ENCODE assay signal across 11 mouse cellular contexts in the genomic region with DNA sequence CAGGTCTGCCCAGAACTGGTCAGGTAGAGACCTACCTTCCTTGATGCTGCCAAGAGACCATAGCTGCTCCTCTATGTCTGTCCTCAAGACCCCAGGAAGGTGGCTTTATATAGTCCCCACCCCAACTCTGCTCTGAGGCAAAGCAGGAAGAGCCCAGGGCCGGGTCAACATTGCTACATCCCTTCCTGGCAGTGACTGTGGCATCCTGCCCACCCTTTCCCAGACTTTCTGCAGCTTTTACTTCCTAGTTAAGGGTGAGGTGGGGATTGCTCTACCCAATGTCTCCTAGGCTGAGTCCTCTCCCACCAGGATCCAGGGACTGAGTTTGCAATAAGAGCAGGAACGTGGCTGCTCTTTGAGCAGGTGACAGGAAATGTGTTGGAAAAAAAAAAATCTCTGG. TPM values are rescaled to one million over a fixed set of nuclear protein-coding genes. Genes with fewer than 3 reads are reported as not detected.
DNase-seq lines count a peak whose midpoint lies in the region; ATAC-seq and TF ChIP-seq lines count a peak whose summit lies in the region.
"Had no signal": no experiment of that assay in that cellular context is flagged by ENCODE, and none has a peak within 500 bp of the region (broad histone marks: within the 10 kb centered on the region; RNA-seq: fewer than 3 reads in every experiment).

A gene (minus strand): TSS at position 176 of the 400 bp plus-strand sequence.

- H3K4me2 ChIP-seq in kidney, embryonic 16.5 days (replicated peaks; ENCODE audit: low read depth, low read length): no peak within 1 kb of the TSS
- H3K4me2 ChIP-seq in kidney, embryonic 15.5 days: no peak within 1 kb of the TSS
- H3K4me2 ChIP-seq in lung, postnatal 0 days (replicated peaks; ENCODE audit: low read depth, low read length): peak within 1 kb of the TSS; percentile 47

- ATAC-seq in kidney, embryonic 16.5 days (ENCODE audit: low FRiP score, low TSS enrichment): no peak
- ATAC-seq in kidney, embryonic 15.5 days (replicated peaks; ENCODE audit: low FRiP score): no peak
- no peak for ATAC-seq in lung, postnatal 0 days

- DNase-seq in adrenal gland, postnatal 10 days: no peak
- no peak for DNase-seq in gonadal fat pad, adult 2 months (ENCODE audit: low read depth)
- peak; percentile 49 for DNase-seq in lung, postnatal 0 days (ENCODE audit: low spot score)
- no peak for DNase-seq in layer of hippocampus, adult 18-20 months (ENCODE audit: low spot score in 2 of 2)
- DNase-seq in midbrain, embryonic 10.5 days (ENCODE audit: low spot score): no peak
- DNase-seq: cerebellum, postnatal 25 days; kidney, postnatal 36 days had no signal

- peak within 1 kb of the TSS; percentile 31; the same call in 1 of the 2 replicates for H3K4me3 ChIP-seq in kidney, embryonic 16.5 days (ENCODE audit: low read length)
- H3K4me3 ChIP-seq in kidney, embryonic 15.5 days (replicated peaks): no peak within 1 kb of the TSS
- H3K4me3 ChIP-seq in lung, postnatal 0 days (ENCODE audit: low read depth, low read length): 0 out of 2 replicates have a peak within 1 kb of the TSS, but pooled peaks have one; percentile 16
- no peak within 1 kb of the TSS; the same call in 1 of the 2 replicates for H3K4me3 ChIP-seq in midbrain, embryonic 10.5 days

- H3K36me3 ChIP-seq in kidney, embryonic 16.5 days (ENCODE audit: insufficient read depth, low read length): 0 out of 2 replicates have a peak, but pooled peaks cover 10% of the 10 kb centered on the region
- no peaks in the 10 kb centered on the region for H3K36me3 ChIP-seq in kidney, embryonic 15.5 days
- no peaks in the 10 kb centered on the region for H3K36me3 ChIP-seq in lung, postnatal 0 days (ENCODE audit: insufficient read depth, low read length)
- 0 out of 2 replicates have a peak, but pooled peaks cover 3% of the 10 kb centered on the region for H3K36me3 ChIP-seq in midbrain, embryonic 10.5 days

- peaks cover 71% of the 10 kb centered on the region for H3K27me3 ChIP-seq in kidney, embryonic 16.5 days (ENCODE audit: insufficient read depth, low read length)
- peaks cover 81% of the 10 kb centered on the region for H3K27me3 ChIP-seq in kidney, embryonic 15.5 days
- peaks cover 7% of the 10 kb centered on the region for H3K27me3 ChIP-seq in lung, postnatal 0 days (replicated peaks; ENCODE audit: insufficient read depth, low read length)
- peaks cover 89% of the 10 kb centered on the region for H3K27me3 ChIP-seq in midbrain, embryonic 10.5 days (ENCODE audit: low read depth, poor library complexity, severe bottlenecking)

- 65% methylated on average over 2 of the region's 2 CpGs for WGBS in kidney, embryonic 16.5 days
- 64% methylated on average over 2 of the region's 2 CpGs for WGBS in kidney, embryonic 15.5 days
- 44% methylated on average over 2 of the region's 2 CpGs for WGBS in lung, postnatal 0 days
- 70% methylated on average over 2 of the region's 2 CpGs for WGBS in midbrain, embryonic 10.5 days

- TF ChIP-seq EP300 in lung, postnatal 0 days (IDR thresholded peaks at IDR 0.05): peak; percentile 30; the same call in 1 of the 2 replicates

- TF ChIP-seq CTCF in lung, postnatal 0 days (IDR thresholded peaks at IDR 0.05): no peak

- H3K9ac ChIP-seq in kidney, embryonic 16.5 days (replicated peaks; ENCODE audit: low read length): no peak within 1 kb of the TSS
- H3K9ac ChIP-seq in kidney, embryonic 15.5 days: no peak within 1 kb of the TSS
- H3K9ac ChIP-seq in lung, postnatal 0 days (replicated peaks; ENCODE audit: low read depth): no peak within 1 kb of the TSS

- H3K27ac ChIP-seq in kidney, embryonic 16.5 days (ENCODE audit: low read length): no peak within 1 kb of the TSS
- H3K27ac ChIP-seq in kidney, embryonic 15.5 days: no peak within 1 kb of the TSS
- no peak within 1 kb of the TSS for H3K27ac ChIP-seq in lung, postnatal 0 days (ENCODE audit: low read length)
- H3K27ac ChIP-seq in midbrain, embryonic 10.5 days (replicated peaks): no peak within 1 kb of the TSS
- H3K27ac ChIP-seq: limb, embryonic 13.5 days; stomach, postnatal 0 days had no signal

- H3K9me3 ChIP-seq in kidney, embryonic 16.5 days (ENCODE audit: low read length): peaks cover 15% of the 10 kb centered on the region
- peaks cover 6% of the 10 kb centered on the region; the same call in 1 of the 2 replicates for H3K9me3 ChIP-seq in kidney, embryonic 15.5 days (replicated peaks)
- peaks cover 6% of the 10 kb centered on the region; the same call in 1 of the 2 replicates for H3K9me3 ChIP-seq in lung, postnatal 0 days (ENCODE audit: low read length)
- peaks cover 22% of the 10 kb centered on the region for H3K9me3 ChIP-seq in midbrain, embryonic 10.5 days (replicated peaks)

- H3K4me1 ChIP-seq in kidney, embryonic 16.5 days (ENCODE audit: insufficient read depth, low read length): peaks cover 29% of the 10 kb centered on the region
- H3K4me1 ChIP-seq in kidney, embryonic 15.5 days: peaks cover 39% of the 10 kb centered on the region
- H3K4me1 ChIP-seq in lung, postnatal 0 days (ENCODE audit: insufficient read depth, low read depth, low read length): no peaks in the 10 kb centered on the region; the same call in 1 of the 2 replicates
- peaks cover 31% of the 10 kb centered on the region for H3K4me1 ChIP-seq in midbrain, embryonic 10.5 days

RNA-seq across cellular contexts. Expression of the gene that starts here (rescaled TPM):
- 0.62 and 0.69 TPM in 2 replicates for polyA plus RNA-seq in kidney, embryonic 16.5 days (2015; fragmentation: Nextera tagmentation; extraction: Ambion mirVana)
- 0.39 and 0.53 TPM in 2 replicates for polyA plus RNA-seq in kidney, embryonic 15.5 days (2015; fragmentation: Nextera tagmentation; extraction: Ambion mirVana)
- total RNA-seq in adrenal gland, postnatal 10 days (2021): 10 to 100 TPM; 41.0 to 55.6 TPM
- 306 and 347 TPM in 2 replicates for polyA plus RNA-seq in gonadal fat pad, adult 2 months (2012; rRNA removed)
- polyA plus RNA-seq in lung, postnatal 0 days (2015; fragmentation: Nextera tagmentation; extraction: Ambion mirVana): 36.3 and 50.6 TPM in 2 replicates
- 1 to 10 TPM in 1 of 2 experiments, under 1 TPM in 1; 0.61 to 1.0 TPM for total RNA-seq in layer of hippocampus, adult 18-20 months (2021)
- not detected in 2 replicates for polyA plus RNA-seq in midbrain, embryonic 10.5 days (2016; fragmentation: Nextera tagmentation; extraction: Ambion mirVana)

Comparison
In these comparisons a context has a peak if more than half of its experiments do, and no peak if none do; other contexts are left out.
1. RNA of the gene that starts here (total RNA-seq): 41.0 to 55.6 TPM in adrenal gland, postnatal 10 days; 0.61 to 1.0 TPM in layer of hippocampus, adult 18-20 months; every median in the first group is over 10 times any median in the second.
2. RNA of the gene that starts here (polyA plus RNA-seq): 306 to 347 TPM in gonadal fat pad, adult 2 months and 36.3 to 50.6 TPM in lung, postnatal 0 days; 0.62 to 0.69 TPM in kidney, embryonic 16.5 days, 0.39 to 0.53 TPM in kidney, embryonic 15.5 days and not detected in midbrain, embryonic 10.5 days; every median in the first group is over 10 times any median in the second.
3. H3K4me3 ChIP-seq: peak in kidney, embryonic 16.5 days (single experiment) and lung, postnatal 0 days (single experiment); none in kidney, embryonic 15.5 days (single experiment) and midbrain, embryonic 10.5 days (single experiment).